Mouse (Mus musculus) forebrain, embryonic 16.5 days (tissue): ENCODE results near the gene Angptl8. TPM values are rescaled to one million over a fixed set of nuclear protein-coding genes. Genes with fewer than 3 reads are reported as not detected.
"Not testable (repeated sequence)": the region's sequence is repeated elsewhere in the genome, so short reads cannot be mapped to it uniquely, and the experiment has no call there.

ENCODE experiments used
- ATAC-seq: fragments of 200-750 bp; cut with Nextera tagmentation; 2 replicates; pipeline ENCODE4 v1.8.0; 2017; ENCODE audit warnings: mild to moderate bottlenecking, moderate library complexity
- H3K27ac ChIP-seq: fragments of 300-500 bp; sonication (generic); 2 replicates; pipeline ENCODE4 v1.5.1; 2014; ENCODE audit warnings: low read length, control low read depth
- H3K27me3 ChIP-seq: fragments of 300-500 bp; sonication (generic); replicated peaks from 2 replicates; pipeline ENCODE4 v1.6.1; 2014; ENCODE audit warnings: low read length; ENCODE audit not compliant: control insufficient read depth, insufficient read depth
- H3K36me3 ChIP-seq: fragments of 300-500 bp; sonication (generic); 2 replicates; pipeline ENCODE4 v1.6.1; 2014; ENCODE audit not compliant: control insufficient read depth, insufficient read depth
- H3K4me1 ChIP-seq: fragments of 300-500 bp; sonication (generic); replicated peaks from 2 replicates; pipeline ENCODE4 v1.6.1; 2014; ENCODE audit warnings: low read length; ENCODE audit not compliant: control insufficient read depth, insufficient read depth
- H3K4me2 ChIP-seq: fragments of 300-500 bp; sonication (generic); 2 replicates; pipeline ENCODE4 v1.6.1; 2014; ENCODE audit warnings: mild to moderate bottlenecking, low read length, control low read depth
- H3K4me3 ChIP-seq: fragments of 300-500 bp; sonication (generic); replicated peaks from 2 replicates; pipeline ENCODE4 v1.5.1; 2014; ENCODE audit warnings: mild to moderate bottlenecking, low read length, control low read depth
- H3K9ac ChIP-seq: fragments of 300-500 bp; sonication (generic); replicated peaks from 2 replicates; pipeline ENCODE4 v1.6.1; 2014; ENCODE audit warnings: low read depth, low read length, control low read depth
- H3K9me3 ChIP-seq: fragments of 300-500 bp; sonication (generic); 2 replicates; pipeline ENCODE4 v1.6.1; 2016; ENCODE audit warnings: low read length; ENCODE audit not compliant: control insufficient read depth
- WGBS: fragments of 180-500 bp; shearing (Covaris S2); extraction: QIAGEN DNeasy Blood & Tissue Kit; methylation state at CpG from one replicate; pipeline ENCODE4 v1.1.7; 2014; 5-methylcytosine and 5-hydroxymethylcytosine counted together
- microRNA-seq: library from miRNA; unstranded; fragments of <30 nt; microRNA quantifications from one replicate; pipeline ENCODE4, GENCODE M21; 2017
- polyA plus RNA-seq: library from polyadenylated mRNA; unstranded; fragments of >200 nt; fragmentation: Nextera tagmentation; extraction: Ambion mirVana; gene quantifications from 2 replicates; pipeline ENCODE4 v1.2.1, GENCODE M21; 2015

Angptl8 gene
- polyA plus RNA-seq, 1 experiment from 2014 or later: 0.51 TPM

DNA sequence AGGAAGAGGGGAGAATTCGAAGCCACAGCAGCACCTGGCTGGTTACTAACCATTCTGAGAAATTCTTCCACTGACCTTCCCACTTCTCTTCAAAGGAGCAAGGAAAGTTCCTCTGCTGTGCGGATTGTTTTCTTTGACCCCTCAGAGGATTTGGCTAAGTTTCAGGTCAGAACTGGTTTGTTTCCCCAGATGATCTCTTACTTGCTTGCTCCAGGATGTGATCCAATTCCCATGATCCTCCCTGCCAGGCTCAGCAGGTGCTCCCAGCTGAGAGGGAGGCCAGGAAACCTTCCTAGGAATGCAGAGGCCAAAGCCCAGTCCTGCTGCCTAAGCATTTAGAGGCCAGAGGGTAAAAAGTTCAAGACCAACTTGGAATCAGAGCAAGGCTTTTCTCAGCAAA, 31.3 kb downstream of the Angptl8 start:
- 63% methylated on average over 2 of the region's 2 CpGs for WGBS

GRCm38 (mm10) chr9:21867726-21868125, 32.4 kb downstream of the Angptl8 start:
- no peak for ATAC-seq
- Histone ChIP-seq H3K9me3 (no peaks in the 10 kb centered on the region), H3K4me1 (0 out of 2 replicates have a peak, but pooled peaks cover 2% of the 10 kb centered on the region), H3K27me3 (no peaks in the 10 kb centered on the region), H3K4me2 (no peak overlapping the region), H3K27ac (no peak overlapping the region), H3K4me3 (no peak overlapping the region), H3K9ac (no peak overlapping the region), H3K36me3 (no peaks in the 10 kb centered on the region)
- 86% methylated on average over 3 of the region's 3 CpGs for WGBS

More for the DNA sequence above, 31.3 kb downstream of the Angptl8 start:
- no peak for ATAC-seq
- Histone ChIP-seq H3K36me3 (no peaks in the 10 kb centered on the region), H3K4me1 (0 out of 2 replicates have a peak, but pooled peaks cover 2% of the 10 kb centered on the region), H3K27me3 (no peaks in the 10 kb centered on the region), H3K27ac (no peak overlapping the region), H3K9me3 (no peaks in the 10 kb centered on the region), H3K9ac (no peak overlapping the region), H3K4me2 (no peak overlapping the region), H3K4me3 (no peak overlapping the region)

- H3K36me3 ChIP-seq, H3K4me1 ChIP-seq, H3K27me3 ChIP-seq, H3K9me3 ChIP-seq, H3K4me2 ChIP-seq, H3K27ac ChIP-seq, H3K9ac ChIP-seq, H3K4me3 ChIP-seq, ATAC-seq: not testable (repeated sequence)
- WGBS: 53% methylated on average over 7 of the region's 7 CpGs
Measured at GRCm38 (mm10) chr9:21869290-21869689, 34.0 kb downstream of the Angptl8 start.

- H3K4me2 ChIP-seq: peak overlapping the region; percentile 39
- no peak overlapping the region for H3K27ac ChIP-seq
- H3K9ac ChIP-seq: no peak overlapping the region
- no peaks in the 10 kb centered on the region for H3K36me3 ChIP-seq
- no peaks in the 10 kb centered on the region for H3K9me3 ChIP-seq
- ATAC-seq: peak; percentile 67
- H3K27me3 ChIP-seq: no peaks in the 10 kb centered on the region; the same call in 1 of the 2 replicates
- H3K4me3 ChIP-seq: peak overlapping the region; percentile 13; the same call in 1 of the 2 replicates
- 0 out of 2 replicates have a peak, but pooled peaks cover 2% of the 10 kb centered on the region for H3K4me1 ChIP-seq
- WGBS: 11% methylated on average over 20 of the region's 20 CpGs
Measured at GRCm38 (mm10) chr9:21870879-21871524, 35.7 kb downstream of the Angptl8 start.

- H3K27ac ChIP-seq: no peak overlapping the region
- H3K9ac ChIP-seq: no peak overlapping the region
- 54% methylated on average over 4 of the region's 4 CpGs for WGBS
Measured at GRCm38 (mm10) chr9:21872204-21872603, 36.9 kb downstream of the Angptl8 start.

DNA sequence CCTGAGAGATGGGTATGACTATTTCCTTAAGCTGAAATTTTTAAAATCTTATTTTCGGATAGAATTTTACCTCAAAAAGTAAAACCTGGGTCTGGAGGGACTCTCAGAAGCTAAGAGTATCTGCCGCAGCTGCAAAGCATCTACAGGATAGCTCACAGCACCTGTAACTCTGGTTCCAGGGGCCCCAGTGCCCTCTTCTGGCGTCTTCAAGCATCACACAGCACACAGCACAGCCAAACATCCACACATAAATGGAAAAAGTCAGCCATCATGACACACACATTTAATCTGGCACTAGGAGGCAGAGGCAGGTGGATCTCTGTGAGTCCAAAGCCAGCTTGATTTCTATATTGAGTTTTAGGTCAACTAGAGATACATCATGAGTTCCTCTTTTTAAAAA, 41.3 kb downstream of the Angptl8 start:
- Histone ChIP-seq H3K4me2 (no peak overlapping the region), H3K27me3 (no peaks in the 10 kb centered on the region; the same call in 1 of the 2 replicates), H3K27ac (no peak overlapping the region), H3K4me1 (no peaks in the 10 kb centered on the region), H3K9me3 (no peaks in the 10 kb centered on the region), H3K36me3 (no peaks in the 10 kb centered on the region), H3K9ac (no peak overlapping the region), H3K4me3 (no peak overlapping the region)
- 64% methylated on average over 3 of the region's 3 CpGs for WGBS
- no peak for ATAC-seq

More at GRCm38 (mm10) chr9:21872204-21872603, 36.9 kb downstream of the Angptl8 start:
- Histone ChIP-seq H3K4me3 (no peak overlapping the region), H3K27me3 (no peaks in the 10 kb centered on the region; the same call in 1 of the 2 replicates), H3K9me3 (no peaks in the 10 kb centered on the region), H3K36me3 (no peaks in the 10 kb centered on the region), H3K4me1 (0 out of 2 replicates have a peak, but pooled peaks cover 2% of the 10 kb centered on the region), H3K4me2 (no peak overlapping the region)
- ATAC-seq: no peak

Small RNA genes lying within 50 kb of the gene (microRNA-seq; reads per million reads assigned to microRNA genes)
- 3.5 reads per million, percentile 14 among the genes with 10 or more reads in this experiment for gene Mir7083

Other genes starting within 250 kb of the Angptl8 start
- gene Timm29, start 242.8 kb upstream of the Angptl8 start, polyA plus RNA-seq: 58.2 and 58.4 TPM in 2 replicates
- 22.7 and 24.8 TPM in 2 replicates for gene Yipf2, start 242.7 kb upstream of the Angptl8 start, polyA plus RNA-seq
- 162 and 165 TPM in 2 replicates for gene Smarca4, start 219.3 kb upstream of the Angptl8 start, polyA plus RNA-seq
- 16.1 and 18.8 TPM in 2 replicates for gene Ldlr, start 112.0 kb upstream of the Angptl8 start, polyA plus RNA-seq
- 35.1 and 42.8 TPM in 2 replicates for gene Spc24, start 75.2 kb upstream of the Angptl8 start, polyA plus RNA-seq
- 3.2 and 3.7 TPM in 2 replicates for gene Kank2, start 36.8 kb upstream of the Angptl8 start, polyA plus RNA-seq
- gene Dock6, start 17.1 kb downstream of the Angptl8 start, polyA plus RNA-seq: 11.8 and 12.0 TPM in 2 replicates
- gene Rab3d, start 82.7 kb downstream of the Angptl8 start, polyA plus RNA-seq: 37.4 and 39.5 TPM in 2 replicates
- gene Ccdc159, start 92.0 kb downstream of the Angptl8 start, polyA plus RNA-seq: 5.4 and 11.9 TPM in 2 replicates
- 47.7 and 54.8 TPM in 2 replicates for gene Tmem205, start 92.0 kb downstream of the Angptl8 start, polyA plus RNA-seq
- 74.1 and 89.9 TPM in 2 replicates for gene Plppr2, start 101.5 kb downstream of the Angptl8 start, polyA plus RNA-seq
- gene Swsap1, start 120.2 kb downstream of the Angptl8 start, polyA plus RNA-seq: 9.0 and 12.5 TPM in 2 replicates
- 1.6 and 1.8 TPM in 2 replicates for gene Epor, start 128.0 kb downstream of the Angptl8 start, polyA plus RNA-seq
- 0.76 and 1.5 TPM in 2 replicates for gene Rgl3, start 153.9 kb downstream of the Angptl8 start, polyA plus RNA-seq
- 3.6 and 5.2 TPM in 2 replicates for gene Ccdc151, start 167.1 kb downstream of the Angptl8 start, polyA plus RNA-seq
- gene Prkcsh, start 167.3 kb downstream of the Angptl8 start, polyA plus RNA-seq: 90.0 and 93.9 TPM in 2 replicates
- 77.6 and 101 TPM in 2 replicates for gene Elavl3, start 216.5 kb downstream of the Angptl8 start, polyA plus RNA-seq
- gene Gm49318, start 235.7 kb downstream of the Angptl8 start, polyA plus RNA-seq: not detected in 2 replicates
- 20.7 and 22.4 TPM in 2 replicates for gene Zfp653, start 235.9 kb downstream of the Angptl8 start, polyA plus RNA-seq
- 62.5 and 67.4 TPM in 2 replicates for gene Ecsit, start 249.9 kb downstream of the Angptl8 start, polyA plus RNA-seq